Mouse (Mus musculus) stomach, postnatal 0 days (tissue): ENCODE measurements around the gene Lclat1. TPM values are rescaled to one million over a fixed set of nuclear protein-coding genes. Genes with fewer than 3 reads are reported as not detected.

ENCODE experiments used
- ATAC-seq: fragments of 200-750 bp; cut with Nextera tagmentation; 2 replicates; pipeline ENCODE4 v1.8.0; 2017; ENCODE audit not compliant: low FRiP score, low TSS enrichment
- DNase-seq: peaks from one replicate; pipeline ENCODE4 v3.0.0-alpha.2; 2016; ENCODE audit warnings: low spot score
- H3K27ac ChIP-seq: fragments of 300-500 bp; sonication (generic); replicated peaks from 2 replicates; pipeline ENCODE4 v1.5.1; 2014; ENCODE audit warnings: mild to moderate bottlenecking, control low read depth
- H3K27me3 ChIP-seq: fragments of 300-500 bp; sonication (generic); 2 replicates; pipeline ENCODE4 v1.6.1; 2014; ENCODE audit warnings: low read length; ENCODE audit not compliant: control insufficient read depth, insufficient read depth
- H3K36me3 ChIP-seq: fragments of 300-500 bp; sonication (generic); 2 replicates; pipeline ENCODE4 v1.6.1; 2014; ENCODE audit warnings: low read length, mixed read lengths; ENCODE audit not compliant: control insufficient read depth, insufficient read depth
- H3K4me1 ChIP-seq: fragments of 300-500 bp; sonication (generic); replicated peaks from 2 replicates; pipeline ENCODE4 v1.6.1; 2014; ENCODE audit warnings: antibody characterized with exemption; ENCODE audit not compliant: control insufficient read depth, insufficient read depth
- H3K4me2 ChIP-seq: fragments of 300-500 bp; sonication (generic); replicated peaks from 2 replicates; pipeline ENCODE4 v1.6.1; 2014; ENCODE audit warnings: low read depth, mild to moderate bottlenecking, control low read depth, moderate library complexity
- H3K4me3 ChIP-seq: fragments of 300-500 bp; sonication (generic); 2 replicates; pipeline ENCODE4 v1.5.1; 2014; ENCODE audit warnings: low read depth, low read length, control low read depth
- H3K9ac ChIP-seq: fragments of 300-500 bp; sonication (generic); 2 replicates; pipeline ENCODE4 v1.6.1; 2014; ENCODE audit warnings: mild to moderate bottlenecking, low read length, control low read depth, mixed read lengths
- H3K9me3 ChIP-seq: fragments of 300-500 bp; sonication (generic); 2 replicates; pipeline ENCODE4 v1.6.1; 2016; ENCODE audit warnings: low read length; ENCODE audit not compliant: control insufficient read depth
- CTCF ChIP-seq: IDR thresholded peaks from 2 replicates; pipeline ENCODE4 v1.5.1; 2016; ENCODE audit warnings: antibody characterized with exemption, low read depth, mild to moderate bottlenecking, moderate library complexity
- EP300 ChIP-seq: optimal IDR thresholded peaks from 2 replicates; pipeline ENCODE3; 2016; ENCODE audit warnings: antibody characterized with exemption
- WGBS: fragments of 180-500 bp; shearing (Covaris S2); extraction: QIAGEN DNeasy Blood & Tissue Kit; methylation state at CpG from one replicate; pipeline ENCODE4 v1.1.7; 2014; 5-methylcytosine and 5-hydroxymethylcytosine counted together
- polyA plus RNA-seq: library from polyadenylated mRNA; unstranded; fragments of >200 nt; fragmentation: Nextera tagmentation; extraction: Ambion mirVana; gene quantifications from 2 replicates; pipeline ENCODE4 v1.2.1, GENCODE M21; 2015

The Lclat1 gene
- polyA plus RNA-seq, 1 experiment from 2014 or later: 4.3 TPM

DNA sequence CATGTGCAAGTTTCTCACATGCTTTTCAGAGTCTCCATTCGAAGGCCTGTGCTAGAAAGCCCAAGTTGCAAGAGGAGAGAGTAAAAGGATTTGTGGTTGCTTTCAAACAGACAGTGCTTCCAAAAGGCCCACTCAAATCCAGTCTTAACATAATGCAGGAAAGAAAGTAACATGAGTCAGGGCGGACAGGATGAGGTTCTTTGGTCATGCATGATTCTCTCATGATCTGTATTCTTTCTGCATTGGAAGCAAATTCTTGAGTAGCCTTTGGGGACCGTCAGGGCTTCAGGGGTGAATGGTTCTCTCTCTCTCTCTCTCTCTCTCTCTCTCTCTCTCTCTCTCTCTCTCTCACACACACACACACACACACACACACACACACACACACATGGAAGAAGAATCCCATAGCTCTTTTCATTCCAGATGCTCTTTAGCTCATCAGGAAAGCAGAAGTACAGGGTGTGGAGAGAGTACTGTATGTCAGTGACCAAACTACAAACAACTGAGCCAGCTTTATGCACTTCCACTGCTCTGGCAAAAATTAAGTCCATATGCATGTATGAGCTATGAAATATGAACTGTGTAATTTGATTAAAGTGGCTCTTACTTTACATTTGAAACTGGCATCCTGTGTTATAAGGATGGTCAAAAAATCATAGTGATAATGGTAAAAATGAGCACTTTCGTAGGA is 25.1 kb upstream of the Lclat1 start:
- TF ChIP-seq CTCF: no peak
- no peak for TF ChIP-seq EP300
- H3K4me2 ChIP-seq: no peak overlapping the region
- ATAC-seq (no peak), DNase-seq (no peak)
- no peaks in the 10 kb centered on the region for H3K36me3 ChIP-seq
- no peak overlapping the region for H3K27ac ChIP-seq
- no peaks in the 10 kb centered on the region for H3K9me3 ChIP-seq
- WGBS: 80% methylated on average over 4 of the region's 4 CpGs
- no peak overlapping the region for H3K4me3 ChIP-seq
- no peaks in the 10 kb centered on the region for H3K27me3 ChIP-seq
- no peak overlapping the region for H3K9ac ChIP-seq
- no peaks in the 10 kb centered on the region for H3K4me1 ChIP-seq

DNA sequence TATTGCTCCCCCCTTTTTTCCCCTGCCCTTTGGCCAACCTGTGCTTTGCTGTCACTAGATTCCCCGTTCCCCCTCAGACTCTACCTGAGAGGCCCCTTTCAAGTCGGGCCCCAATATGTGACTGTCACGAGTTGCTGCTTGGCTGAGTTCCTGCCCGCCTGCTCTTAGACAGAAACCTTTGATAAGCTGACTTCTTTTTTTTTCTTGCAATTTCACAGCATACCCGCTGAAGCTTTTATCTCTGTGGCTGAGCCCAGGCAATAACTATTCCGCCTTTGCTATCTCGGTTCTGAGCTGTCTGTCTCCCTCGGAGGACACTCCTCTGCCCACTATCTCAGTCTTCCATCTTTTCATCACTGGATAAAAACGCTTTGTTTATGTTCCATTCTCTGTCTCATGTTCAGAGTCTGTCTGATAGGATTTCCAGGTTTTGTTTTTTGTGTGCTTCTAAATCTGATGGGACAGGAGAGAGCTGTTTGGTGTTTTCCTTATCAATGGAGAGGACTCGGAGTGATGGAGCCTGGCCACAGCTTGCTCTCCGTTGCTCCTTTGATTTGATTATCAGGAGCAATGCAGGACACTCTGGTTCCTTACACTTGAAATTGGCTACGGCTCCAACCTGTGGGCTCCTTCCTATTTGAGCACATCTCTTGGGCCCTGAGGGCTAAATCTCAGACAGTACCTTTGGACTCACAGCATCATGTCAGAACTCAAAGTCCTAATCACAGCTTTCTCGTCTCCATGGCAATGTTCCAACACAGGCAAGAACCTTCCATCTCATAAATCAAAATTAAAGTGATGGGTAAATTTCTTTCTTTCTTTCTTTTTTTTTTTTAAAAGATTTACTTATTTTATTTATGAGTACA is 20.5 kb upstream of the Lclat1 start:
- H3K4me3 ChIP-seq: no peak overlapping the region
- WGBS: 45% methylated on average over 13 of the region's 13 CpGs
- no peaks in the 10 kb centered on the region for H3K9me3 ChIP-seq
- H3K27me3 ChIP-seq: no peaks in the 10 kb centered on the region
- no peak for TF ChIP-seq CTCF
- no peaks in the 10 kb centered on the region for H3K36me3 ChIP-seq
- no peak overlapping the region for H3K9ac ChIP-seq
- no peak overlapping the region for H3K27ac ChIP-seq
- DNase-seq (no peak), ATAC-seq (no peak)
- H3K4me1 ChIP-seq: no peaks in the 10 kb centered on the region
- no peak overlapping the region for H3K4me2 ChIP-seq

DNA sequence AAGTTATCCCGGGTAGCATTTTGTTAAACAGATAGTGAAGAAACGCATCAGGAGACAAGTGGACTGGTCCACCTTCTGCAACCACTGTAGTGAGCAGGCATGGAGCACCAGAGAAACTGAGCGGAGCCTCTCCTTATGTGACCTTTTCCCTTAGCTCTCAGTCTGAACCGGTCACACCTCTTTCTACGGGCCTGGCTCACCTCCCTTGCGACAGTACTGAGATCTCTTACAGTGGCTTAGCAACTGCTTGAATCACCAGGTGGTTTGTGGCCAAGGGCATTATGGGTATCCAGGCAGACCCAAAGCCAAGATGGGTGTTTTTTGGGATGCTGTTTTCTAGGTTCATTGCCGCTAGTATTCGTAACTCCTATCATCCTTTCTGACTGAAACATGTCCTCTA is 16.4 kb upstream of the Lclat1 start:
- 89% methylated on average over 8 of the region's 8 CpGs for WGBS
- DNase-seq (no peak), ATAC-seq (no peak)
- Histone ChIP-seq H3K9ac (no peak overlapping the region), H3K27me3 (no peaks in the 10 kb centered on the region), H3K4me2 (no peak overlapping the region), H3K27ac (no peak overlapping the region), H3K9me3 (no peaks in the 10 kb centered on the region), H3K4me1 (no peaks in the 10 kb centered on the region), H3K4me3 (no peak overlapping the region), H3K36me3 (no peaks in the 10 kb centered on the region)
- TF ChIP-seq EP300: no peak
- no peak for TF ChIP-seq CTCF

DNA sequence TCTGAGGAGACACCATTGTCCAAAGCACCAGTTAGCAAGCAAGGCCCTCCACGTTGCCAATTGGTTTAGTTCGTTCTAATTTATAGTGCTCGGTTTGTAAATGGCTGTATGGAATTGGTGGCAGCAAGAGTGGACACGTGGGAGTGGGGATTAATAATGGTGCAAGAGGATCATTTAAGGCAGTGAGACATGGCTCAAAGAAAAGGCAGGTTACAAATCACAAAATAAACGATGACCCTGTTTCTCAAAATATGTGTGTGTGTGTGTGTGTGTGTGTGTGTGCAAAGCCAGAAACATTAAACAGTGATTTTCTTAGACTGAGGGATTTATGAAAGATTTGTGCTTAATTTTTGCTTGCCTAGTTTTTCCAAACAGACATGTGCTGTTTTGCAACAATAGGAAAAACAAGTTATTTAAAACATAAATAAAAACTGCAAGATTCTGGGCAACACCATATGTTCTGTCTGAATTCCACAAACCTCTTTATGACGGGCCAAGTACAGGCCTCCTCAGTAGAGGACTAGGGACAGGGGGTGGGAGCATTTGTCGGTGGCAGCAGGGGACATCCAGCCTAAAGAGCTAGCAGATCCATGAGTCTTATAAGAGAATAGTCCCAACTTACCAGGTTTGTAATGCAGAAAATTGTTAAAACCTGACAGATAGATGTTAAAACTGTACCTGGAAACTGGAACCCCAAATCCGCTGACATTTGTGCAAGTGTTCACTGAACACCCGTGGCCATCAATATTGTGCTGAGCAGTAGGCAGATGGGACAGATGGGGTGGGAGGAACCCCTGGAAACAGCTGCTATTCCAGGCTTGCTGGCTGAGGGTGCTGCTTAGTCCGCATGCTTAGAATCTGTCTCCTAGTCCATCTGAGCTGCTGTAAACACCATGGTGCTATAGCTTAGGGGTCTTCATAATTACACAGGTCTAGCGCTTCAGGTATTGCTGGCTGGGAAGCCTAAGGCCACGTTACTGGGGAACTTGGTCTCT is 15.4 kb upstream of the Lclat1 start:
- no peak overlapping the region for H3K4me3 ChIP-seq
- 65% methylated on average over 12 of the region's 12 CpGs for WGBS
- H3K9me3 ChIP-seq: no peaks in the 10 kb centered on the region
- TF ChIP-seq EP300: no peak
- no peak for TF ChIP-seq CTCF
- H3K27me3 ChIP-seq: no peaks in the 10 kb centered on the region
- no peaks in the 10 kb centered on the region for H3K4me1 ChIP-seq
- peak overlapping the region; percentile 40; the same call in 1 of the 2 replicates for H3K27ac ChIP-seq
- ATAC-seq (no peak), DNase-seq (no peak)
- no peak overlapping the region for H3K9ac ChIP-seq
- H3K4me2 ChIP-seq: no peak overlapping the region
- H3K36me3 ChIP-seq: no peaks in the 10 kb centered on the region

DNA sequence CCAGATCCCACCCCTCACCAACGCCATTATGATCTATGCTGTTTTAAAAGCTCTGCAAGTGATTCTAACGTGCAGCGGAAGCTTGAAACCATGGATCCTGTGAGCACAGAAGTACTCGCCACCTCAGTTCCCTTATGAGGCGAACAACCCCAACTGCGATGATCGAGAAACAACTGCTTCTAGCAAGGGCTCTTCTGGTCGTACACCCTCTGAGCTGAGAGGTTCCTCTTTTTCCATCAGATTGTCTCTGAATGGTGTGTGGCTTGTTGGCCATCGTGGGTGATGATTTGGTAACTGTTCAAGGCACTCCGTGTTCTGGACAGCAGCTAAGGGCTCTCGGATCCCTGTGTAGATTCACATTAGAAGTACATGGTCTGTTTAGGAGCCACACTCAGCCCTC is 12.7 kb upstream of the Lclat1 start:
- Histone ChIP-seq H3K4me3 (no peak overlapping the region), H3K36me3 (no peaks in the 10 kb centered on the region), H3K9me3 (no peaks in the 10 kb centered on the region), H3K4me1 (no peaks in the 10 kb centered on the region), H3K27me3 (no peaks in the 10 kb centered on the region), H3K4me2 (no peak overlapping the region), H3K9ac (no peak overlapping the region), H3K27ac (no peak overlapping the region)
- DNase-seq (no peak), ATAC-seq (no peak)
- TF ChIP-seq CTCF (no peak), EP300 (no peak)
- 88% methylated on average over 11 of the region's 11 CpGs for WGBS
